Mouse (Mus musculus): ENCODE data around the gene Adm2.
A peak's percentile ranks its signal among the peaks of the same experiment; 100 is the strongest.

The Adm2 gene

GRCm38 (mm10) chr15:89309962-89310498 is 12.5 kb upstream of the Adm2 start:
- DNase-seq (ENCODE audit: low spot score in 2 of 2): peak; percentile 82 to 85

DNA sequence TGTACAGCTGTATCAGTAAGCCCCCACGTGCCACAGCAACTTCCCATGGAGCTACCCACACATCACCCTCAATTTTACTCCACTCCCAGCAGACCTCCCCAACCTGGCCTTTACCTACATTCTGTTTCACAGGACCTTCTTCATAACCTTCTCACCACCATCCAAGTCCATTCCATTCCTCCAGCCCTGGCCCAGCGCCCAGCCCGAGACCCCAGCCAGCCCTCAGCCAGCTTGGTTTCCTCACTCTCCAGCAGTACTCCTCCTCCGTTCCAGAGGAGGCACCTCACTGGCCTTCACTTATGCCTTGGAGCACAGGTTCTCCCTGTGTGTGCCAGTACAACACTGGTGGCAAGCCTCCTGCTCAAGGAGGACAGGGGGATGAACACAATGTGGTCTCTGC is 9.2 kb upstream of the Adm2 start:
- no peak for DNase-seq (ENCODE audit: low spot score in 2 of 2)

DNA sequence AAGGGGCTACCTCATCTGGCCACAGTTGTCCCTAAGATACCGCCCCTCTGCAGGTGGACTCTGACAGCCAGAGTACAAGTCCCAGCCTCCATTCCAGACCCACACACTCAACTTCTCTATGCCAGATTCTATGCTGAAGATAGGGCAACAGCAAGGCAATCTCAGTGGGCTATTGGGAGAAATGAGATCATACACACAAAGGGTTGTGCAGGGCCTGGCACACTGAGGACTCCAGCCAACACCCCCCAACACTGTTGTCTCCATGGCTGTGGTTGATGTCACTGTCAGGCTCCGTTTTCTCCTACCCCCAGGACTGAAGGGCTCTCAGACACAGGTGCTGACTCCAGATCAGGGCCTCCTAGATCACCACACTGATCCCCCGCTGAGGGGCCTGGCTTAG is 8.4 kb upstream of the Adm2 start:
- no peak for DNase-seq (ENCODE audit: low spot score in 2 of 2)

DNA sequence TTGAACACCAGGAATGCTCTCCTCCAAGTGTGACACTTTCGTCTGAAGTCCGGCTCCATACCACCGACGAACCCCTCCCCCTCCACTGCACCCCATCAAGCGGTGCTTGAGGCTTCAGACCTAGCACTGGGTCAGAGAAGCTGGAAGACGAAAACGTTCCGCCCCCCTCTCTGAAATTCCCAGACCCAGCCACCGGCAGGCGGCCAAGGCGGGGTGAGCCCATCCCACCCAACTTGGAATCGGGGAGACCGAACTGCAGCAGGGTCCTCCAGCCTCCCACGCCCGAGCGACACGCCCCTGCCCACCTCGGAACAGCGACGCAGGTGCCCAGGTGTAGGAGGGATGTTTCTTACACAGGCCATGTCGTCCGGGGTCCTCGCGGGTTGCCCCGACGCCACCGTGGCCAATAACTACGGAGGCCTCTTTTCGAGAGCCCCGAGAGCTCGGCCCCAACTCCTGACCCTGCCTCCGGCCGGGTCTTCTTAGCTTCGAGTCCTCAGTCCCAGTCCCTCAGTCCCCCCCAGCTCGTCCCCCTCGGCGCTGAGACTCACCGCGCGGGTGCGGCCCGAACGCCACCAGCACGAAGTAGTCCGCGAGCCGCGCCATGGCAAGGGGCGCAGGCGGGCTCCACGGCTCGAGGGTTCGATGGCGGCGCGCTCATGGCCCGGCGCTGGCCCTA is 7.9 kb upstream of the Adm2 start:
- no peak for DNase-seq (ENCODE audit: low spot score in 2 of 2)

DNA sequence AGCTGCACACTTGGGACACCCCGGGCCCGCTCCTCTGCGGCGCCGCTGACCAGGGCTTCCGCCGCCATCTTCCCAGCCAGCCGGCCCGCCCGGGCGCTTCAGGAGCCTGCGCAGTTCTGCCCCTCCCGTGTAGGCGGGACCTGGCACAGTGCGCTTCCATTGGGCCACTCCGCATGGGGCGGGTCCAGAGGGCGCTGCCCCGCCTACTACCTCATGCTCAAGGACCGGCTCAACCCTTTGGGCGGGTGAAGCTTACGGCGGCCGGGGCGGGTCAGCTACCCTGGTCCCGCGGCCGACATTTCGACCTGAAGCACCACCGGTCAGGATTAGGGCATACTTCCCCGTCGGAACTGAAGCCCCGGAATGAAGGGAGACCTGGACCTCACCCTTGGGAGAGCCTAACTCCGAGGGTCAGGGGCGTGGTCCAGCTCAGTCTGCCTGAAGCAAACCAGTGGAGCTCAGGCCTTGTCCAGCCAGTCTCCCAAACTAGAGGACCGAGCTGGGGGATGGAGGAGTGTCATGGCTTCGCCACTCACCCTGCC is 7.3 kb upstream of the Adm2 start, which contains the start of gene Sbf1:
Gene Sbf1, minus strand, starts transcription at position 122 of the 542 bp plus-strand sequence.
- peak; percentile 96 to 97 for DNase-seq (ENCODE audit: low spot score in 2 of 2)

DNA sequence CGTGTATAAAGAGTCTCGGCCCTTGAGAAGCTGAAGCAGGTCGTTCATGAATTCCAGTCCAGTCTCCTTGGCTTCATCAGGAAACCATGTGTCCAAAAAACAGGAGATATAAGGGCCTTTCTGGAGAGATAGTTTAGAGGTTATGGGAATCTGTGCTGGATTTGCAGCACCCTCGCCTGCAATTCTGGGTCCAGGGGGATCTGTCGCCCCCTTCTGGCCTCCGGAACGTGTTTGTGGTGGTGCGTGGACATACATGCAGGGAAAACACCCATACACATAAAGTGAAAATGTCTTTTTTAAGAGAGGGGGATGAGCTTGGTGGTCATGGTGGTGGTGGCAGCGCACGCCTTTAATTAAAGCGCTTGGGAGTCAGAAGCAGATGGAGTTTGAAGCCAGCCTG is 6.4 kb upstream of the Adm2 start:
- DNase-seq (ENCODE audit: low spot score in 2 of 2): no peak

- peak; percentile 32 to 62 for DNase-seq (ENCODE audit: low spot score in 2 of 2)
Observed at GRCm38 (mm10) chr15:89321264-89321663, 1.3 kb upstream of the Adm2 start.

DNA sequence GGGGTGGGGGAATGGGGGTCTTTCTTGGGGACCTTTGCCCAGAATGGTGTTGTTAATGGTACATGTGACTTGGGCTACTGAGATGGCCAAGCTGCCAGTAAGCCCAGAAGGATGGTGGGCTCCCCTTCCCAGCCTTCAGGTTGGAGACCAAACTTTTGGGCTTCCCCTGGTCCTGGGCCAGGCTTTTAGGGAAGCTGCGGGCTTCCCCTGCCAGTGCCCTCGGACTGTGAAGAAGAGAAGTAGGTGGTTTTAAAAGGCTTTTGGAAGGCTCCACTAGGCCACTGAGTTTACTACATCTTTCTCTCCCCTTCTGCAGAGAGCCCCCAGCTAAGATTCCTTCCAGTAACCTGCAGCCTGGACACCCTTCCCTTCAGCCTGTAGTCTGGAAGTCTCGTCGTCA is 1.1 kb downstream of the Adm2 start:
- no peak for DNase-seq (ENCODE audit: low spot score in 2 of 2)

DNA sequence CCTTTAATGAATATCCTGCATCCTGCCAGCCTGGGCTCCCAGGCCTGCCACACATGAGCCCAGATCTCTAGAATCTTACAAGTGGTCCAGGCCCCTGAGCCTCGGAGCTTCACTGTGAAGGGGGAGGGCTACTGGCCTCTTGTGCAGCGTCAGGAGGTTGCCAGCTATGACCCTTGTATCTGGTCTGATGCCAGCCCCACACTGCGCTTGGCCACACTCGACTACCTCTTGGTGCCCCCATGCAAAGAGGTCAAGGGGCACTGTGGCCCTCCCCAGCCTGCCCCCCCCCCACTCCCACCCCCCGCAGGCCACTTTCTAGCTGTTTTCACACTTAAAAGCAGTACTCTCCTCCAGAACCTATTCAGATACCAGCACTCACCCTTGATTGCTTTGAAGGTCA is 3.9 kb downstream of the Adm2 start:
- no peak for DNase-seq (ENCODE audit: low spot score in 2 of 2)

- no peak for DNase-seq (ENCODE audit: low spot score in 2 of 2)
Observed at GRCm38 (mm10) chr15:89334271-89334670, 11.8 kb downstream of the Adm2 start, which contains the start of gene Miox. Gene Miox, plus strand, starts transcription at chr15:89334398.

DNA sequence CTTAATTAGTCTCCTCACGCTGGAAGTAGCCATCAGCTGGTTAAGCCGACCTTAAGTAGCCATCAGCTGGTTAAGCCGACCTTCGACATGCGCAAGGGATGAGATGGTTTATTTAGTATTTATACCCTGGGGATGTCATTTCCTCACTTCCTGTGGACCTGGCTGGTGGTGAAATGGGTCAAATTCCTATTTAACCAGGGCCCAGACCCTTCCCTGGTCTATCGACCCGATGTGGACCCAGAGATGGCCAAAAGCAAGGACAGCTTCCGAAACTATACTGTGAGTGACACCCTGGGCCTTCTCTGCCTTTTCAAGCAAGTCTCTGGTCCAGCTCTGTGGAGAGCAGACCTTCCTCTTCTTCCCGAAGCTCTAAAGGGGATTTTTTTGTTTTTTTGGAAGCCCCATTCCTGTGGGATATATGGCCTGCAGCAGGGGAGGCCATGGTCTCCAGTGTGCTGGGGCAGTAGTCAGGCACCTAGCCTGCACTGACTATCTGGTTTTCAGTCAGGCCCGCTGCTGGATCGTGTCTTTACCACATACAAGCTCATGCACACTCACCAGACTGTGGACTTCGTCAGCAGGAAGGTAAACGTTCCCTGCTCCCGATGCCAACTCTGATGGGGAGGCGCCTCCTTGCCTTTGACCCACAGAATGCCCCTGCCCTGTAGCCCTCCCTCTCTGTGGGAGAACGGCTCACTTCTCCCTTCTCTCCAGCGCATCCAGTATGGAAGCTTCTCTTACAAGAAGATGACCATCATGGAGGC is 12.4 kb downstream of the Adm2 start:
- DNase-seq (ENCODE audit: low spot score in 2 of 2): no peak

DNA sequence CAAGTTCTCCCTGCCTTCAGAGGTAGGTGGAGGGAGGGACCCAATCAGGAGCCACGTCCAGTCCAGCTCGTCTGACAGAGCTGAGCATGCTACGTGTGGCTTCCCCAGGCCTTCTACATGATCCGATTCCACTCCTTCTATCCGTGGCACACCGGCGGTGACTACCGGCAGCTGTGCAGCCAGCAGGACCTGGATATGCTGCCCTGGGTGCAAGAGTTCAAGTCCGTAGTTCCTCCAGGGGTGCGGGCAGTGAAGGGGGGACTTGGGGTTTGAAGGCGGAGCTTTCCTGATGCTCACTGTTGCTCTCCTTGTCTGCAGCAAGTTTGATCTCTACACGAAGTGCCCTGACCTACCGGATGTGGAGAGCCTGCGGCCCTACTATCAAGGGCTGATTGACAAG is 13.9 kb downstream of the Adm2 start:
- DNase-seq (ENCODE audit: low spot score in 2 of 2): no peak

- DNase-seq (ENCODE audit: low spot score in 2 of 2): peak in 1 of 2 experiments; percentile 60
Observed at GRCm38 (mm10) chr15:89339696-89340095, 17.2 kb downstream of the Adm2 start.

- DNase-seq (ENCODE audit: low spot score in 2 of 2): no peak
Observed at GRCm38 (mm10) chr15:89340136-89340535, 17.6 kb downstream of the Adm2 start.

DNA sequence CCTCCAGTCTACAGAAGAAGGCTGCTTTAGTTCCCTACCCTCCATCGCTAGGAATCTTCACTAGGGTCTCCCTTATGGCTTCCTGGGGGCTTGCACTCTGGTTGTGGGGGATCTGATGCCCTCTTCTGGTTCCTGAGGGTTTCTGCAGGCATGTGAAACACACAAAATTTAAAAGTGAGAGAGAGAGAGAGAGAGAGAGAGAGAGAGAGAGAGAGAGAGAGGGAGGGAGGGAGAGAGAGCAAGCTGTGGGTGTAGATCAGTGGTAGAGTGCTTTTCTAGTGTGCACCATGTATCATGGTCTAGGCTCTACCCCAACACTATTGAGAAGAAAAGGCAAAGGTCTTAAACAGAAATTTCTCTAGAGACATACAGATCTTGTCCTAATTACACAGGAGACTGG is 19.2 kb downstream of the Adm2 start:
- DNase-seq (ENCODE audit: low spot score in 2 of 2): no peak

GRCm38 (mm10) chr15:89343325-89343724 is 20.8 kb downstream of the Adm2 start:
- no peak for DNase-seq (ENCODE audit: low spot score in 2 of 2)

DNA sequence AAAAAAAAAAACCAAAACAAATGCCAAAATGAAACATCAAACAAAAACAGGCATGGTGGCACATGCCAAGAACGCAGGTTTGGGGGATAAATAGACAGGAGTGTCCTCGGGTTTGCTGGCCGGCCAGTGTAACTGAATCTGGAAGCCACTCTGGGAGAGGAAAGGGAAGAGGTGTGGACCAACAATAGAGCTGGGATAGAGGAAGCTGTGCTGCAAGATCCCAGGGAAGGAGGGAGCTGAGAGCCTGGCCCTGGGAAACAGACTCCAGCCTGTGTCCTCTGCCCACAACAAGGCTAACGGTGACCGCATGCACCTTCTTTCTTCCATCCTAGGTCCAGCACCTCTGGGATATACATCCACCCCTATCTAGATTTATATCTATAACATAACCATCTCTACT is 27.9 kb downstream of the Adm2 start:
- DNase-seq (ENCODE audit: low spot score in 2 of 2): no peak

- DNase-seq (ENCODE audit: low spot score in 2 of 2): no peak
Observed at GRCm38 (mm10) chr15:89351302-89351701, 28.8 kb downstream of the Adm2 start.

- no peak for DNase-seq (ENCODE audit: low spot score in 2 of 2)
Observed at GRCm38 (mm10) chr15:89352054-89352453, 29.5 kb downstream of the Adm2 start.

DNA sequence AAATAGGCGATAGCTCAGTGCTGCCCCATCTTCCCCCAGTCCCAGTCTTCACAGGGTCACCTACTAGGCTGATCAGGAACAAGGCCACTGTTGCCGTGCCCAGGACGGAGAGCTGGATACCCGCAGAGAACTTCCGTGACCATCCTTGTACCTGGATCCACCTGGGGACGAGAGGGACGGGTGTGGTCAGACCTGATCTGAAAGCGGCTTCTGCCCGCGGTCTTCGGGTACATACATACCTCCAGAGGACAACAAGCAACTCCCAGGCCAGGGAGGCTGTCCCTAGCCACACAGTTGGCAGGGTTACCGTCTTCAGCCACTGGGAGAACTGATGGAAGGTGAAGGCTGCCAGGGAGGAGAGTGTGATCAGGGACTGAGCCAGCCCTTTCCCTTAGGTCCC is 30.3 kb downstream of the Adm2 start:
- DNase-seq (ENCODE audit: low spot score in 2 of 2): no peak

DNA sequence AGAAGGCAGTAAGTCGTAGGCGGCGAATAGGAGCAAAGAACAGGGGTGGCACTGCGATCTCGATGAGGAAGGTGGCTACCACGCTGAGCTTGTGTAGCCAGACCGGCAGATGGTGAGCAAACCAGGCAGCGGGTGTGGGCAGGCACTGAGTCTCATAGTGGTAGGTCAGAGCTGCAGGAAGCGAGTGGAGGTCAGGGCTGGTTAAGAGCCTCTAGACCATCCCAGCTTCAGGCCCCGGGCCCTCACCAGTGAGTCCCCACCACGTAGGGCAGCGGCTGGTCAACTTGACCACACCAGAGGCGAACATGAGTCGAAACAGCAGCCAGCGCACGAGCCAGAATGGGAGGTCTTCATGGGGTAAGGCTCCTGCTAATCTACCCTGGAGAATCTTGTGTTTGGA is 31.3 kb downstream of the Adm2 start:
- DNase-seq (ENCODE audit: low spot score in 2 of 2): no peak

DNA sequence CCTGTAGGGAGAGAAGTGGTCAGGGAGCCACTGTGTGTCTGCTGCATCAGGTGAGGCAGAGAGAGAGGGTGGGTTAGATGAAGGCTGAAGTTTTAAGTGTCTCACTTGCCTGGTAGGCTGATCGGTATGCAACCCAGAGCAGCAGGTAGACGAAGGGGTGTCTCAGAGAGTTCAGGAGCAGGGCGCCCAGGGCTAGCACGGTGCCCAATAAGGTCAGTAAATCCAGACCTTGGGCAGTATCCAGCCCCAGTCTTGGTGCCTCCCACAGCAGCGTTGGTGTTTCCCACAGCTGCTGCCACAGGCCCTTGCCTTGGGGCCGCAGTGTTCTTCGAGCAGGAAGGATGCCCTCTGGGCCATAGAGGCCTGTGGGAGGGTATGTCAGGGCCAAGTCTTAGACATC is 31.9 kb downstream of the Adm2 start:
- DNase-seq (ENCODE audit: low spot score in 2 of 2): no peak
